Mouse (Mus musculus) forebrain, postnatal 0 days (tissue): ENCODE data around the gene Adamts4. TPM values are rescaled to one million over a fixed set of nuclear protein-coding genes. Genes with fewer than 3 reads are reported as not detected.

ENCODE experiments used
- ATAC-seq: fragments of 200-750 bp; cut with Nextera tagmentation; 2 replicates; pipeline ENCODE4 v1.8.0; 2017; ENCODE audit warnings: mild to moderate bottlenecking, moderate library complexity
- DNase-seq: peaks from one replicate; pipeline ENCODE4 v3.0.0-alpha.2; 2015
- H3K27ac ChIP-seq: fragments of 300-500 bp; sonication (generic); 2 replicates; pipeline ENCODE4 v1.5.1; 2014; ENCODE audit warnings: low read depth, mild to moderate bottlenecking, antibody characterized with exemption, low read length, moderate library complexity, mixed read lengths
- H3K27me3 ChIP-seq: fragments of 300-500 bp; sonication (generic); 2 replicates; pipeline ENCODE4 v1.6.1; 2014; ENCODE audit warnings: mild to moderate bottlenecking, low read length, mixed read lengths; ENCODE audit not compliant: insufficient read depth
- H3K36me3 ChIP-seq: fragments of 300-500 bp; sonication (generic); 2 replicates; pipeline ENCODE4 v1.6.1; 2014; ENCODE audit warnings: mild to moderate bottlenecking, moderate library complexity; ENCODE audit not compliant: insufficient read depth
- H3K4me1 ChIP-seq: fragments of 300-500 bp; sonication (generic); 2 replicates; pipeline ENCODE4 v1.6.1; 2014; ENCODE audit warnings: antibody characterized with exemption; ENCODE audit not compliant: insufficient read depth
- H3K4me2 ChIP-seq: fragments of 300-500 bp; sonication (generic); 2 replicates; pipeline ENCODE4 v1.6.1; 2014; ENCODE audit warnings: low read depth, mild to moderate bottlenecking, moderate library complexity
- H3K4me3 ChIP-seq: fragments of 300-500 bp; sonication (generic); 2 replicates; pipeline ENCODE4 v1.5.1; 2014; ENCODE audit warnings: low read depth, low read length, mixed read lengths
- H3K9ac ChIP-seq: fragments of 300-500 bp; sonication (generic); 2 replicates; pipeline ENCODE4 v1.6.1; 2014; ENCODE audit warnings: mild to moderate bottlenecking
- H3K9me3 ChIP-seq: fragments of 300-500 bp; sonication (generic); 2 replicates; pipeline ENCODE4 v1.6.1; 2016; ENCODE audit warnings: low read length
- CTCF ChIP-seq: sonication (generic); IDR thresholded peaks from 2 replicates; pipeline ENCODE4 v1.5.1; 2016; ENCODE audit warnings: antibody characterized with exemption, control low read depth, low read depth
- WGBS: fragments of 180-500 bp; shearing (Covaris S2); extraction: QIAGEN DNeasy Blood & Tissue Kit; methylation state at CpG from one replicate; pipeline ENCODE4 v1.1.7; 2014; 5-methylcytosine and 5-hydroxymethylcytosine counted together
- polyA plus RNA-seq: library from polyadenylated mRNA; unstranded; fragments of >200 nt; fragmentation: Nextera tagmentation; extraction: Ambion mirVana; gene quantifications from 2 replicates; pipeline ENCODE4 v1.2.1, GENCODE M21; 2015
- total RNA-seq: library from RNA; depleted of rRNA; stranded (reverse); fragments of >200 nt; gene quantifications from 2 replicates; pipeline ENCODE4 v1.2.3, GENCODE M21; 2014

Adamts4 gene
- total and polyA plus RNA-seq, 2 experiments from 2014 or later, result 5.6 to 5.9 TPM

DNA sequence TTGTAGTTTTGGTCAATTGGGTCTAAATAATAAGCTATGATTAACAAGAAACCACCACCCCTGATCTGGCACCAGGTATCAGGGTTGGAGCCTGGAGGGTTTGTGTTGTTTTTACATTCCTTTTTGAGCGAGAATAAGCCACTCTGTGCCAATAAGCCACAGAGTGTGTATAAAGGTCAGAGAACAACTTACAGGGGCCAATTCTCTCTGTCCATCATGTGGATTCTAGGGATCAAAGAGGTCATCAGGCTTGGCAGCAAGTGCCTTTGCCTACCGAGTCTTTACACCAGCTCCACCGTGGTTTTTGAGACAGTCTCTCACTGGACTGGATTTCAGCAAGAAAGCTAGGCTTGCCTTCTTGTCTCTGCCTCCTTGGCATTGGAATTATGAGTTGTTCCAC lies 37.4 kb upstream of the Adamts4 start:
- no peak overlapping the region for H3K4me3 ChIP-seq
- no peak for DNase-seq
- no peak overlapping the region for H3K4me2 ChIP-seq
- H3K9ac ChIP-seq, result no peak overlapping the region
- H3K27me3 ChIP-seq, result no peaks in the 10 kb centered on the region
- 60% methylated on average over 3 of the region's 3 CpGs for WGBS
- no peak for ATAC-seq
- no peaks in the 10 kb centered on the region for H3K9me3 ChIP-seq
- no peak overlapping the region for H3K27ac ChIP-seq
- no peaks in the 10 kb centered on the region for H3K4me1 ChIP-seq
- no peak for TF ChIP-seq CTCF
- no peaks in the 10 kb centered on the region for H3K36me3 ChIP-seq

DNA sequence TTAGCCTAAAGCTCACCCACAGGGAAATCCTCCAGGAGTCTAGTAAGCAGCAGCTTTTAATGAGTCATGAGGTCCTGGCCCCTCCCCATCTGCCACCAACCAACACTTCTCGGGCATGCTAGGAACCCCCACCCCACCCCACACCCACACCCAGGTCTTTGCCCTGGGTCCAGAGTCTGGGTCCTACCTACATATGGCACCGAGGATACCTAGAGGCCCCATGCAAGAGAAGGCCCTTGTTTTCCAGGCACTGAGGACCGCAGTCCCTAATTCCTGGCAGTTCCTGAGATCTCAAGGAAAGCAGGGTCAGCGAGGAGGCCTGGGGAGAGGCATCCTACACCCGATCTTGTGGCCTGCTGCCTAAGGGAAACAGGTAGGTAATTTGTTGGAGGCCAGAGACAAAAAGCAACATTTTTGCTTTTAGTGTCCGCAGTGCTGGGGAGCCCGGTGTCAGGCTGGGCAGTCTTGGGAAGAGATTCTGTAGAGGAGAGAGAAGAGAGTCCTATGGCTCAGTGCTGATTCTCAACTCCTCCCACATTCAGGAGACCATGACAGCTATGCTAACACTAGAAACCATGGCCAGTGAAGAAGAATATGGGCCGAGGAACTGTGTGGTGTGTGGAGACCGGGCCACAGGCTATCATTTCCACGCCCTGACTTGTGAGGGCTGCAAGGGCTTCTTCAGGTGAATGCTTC lies 36.3 kb upstream of the Adamts4 start, which contains the start of gene Nr1i3:
Gene Nr1i3, plus strand, starts transcription at position 170 of the 696 bp plus-strand sequence.
- Histone ChIP-seq H3K36me3 (peaks cover 10% of the 10 kb centered on the region), H3K9me3 (no peaks in the 10 kb centered on the region), H3K27ac (no peak within 1 kb of the TSS), H3K4me3 (no peak within 1 kb of the TSS), H3K27me3 (no peaks in the 10 kb centered on the region), H3K9ac (no peak within 1 kb of the TSS), H3K4me2 (no peak within 1 kb of the TSS), H3K4me1 (no peaks in the 10 kb centered on the region)
- ATAC-seq (no peak), DNase-seq (no peak)
- WGBS, result 69% methylated on average over 10 of the region's 10 CpGs
- no peak for TF ChIP-seq CTCF

DNA sequence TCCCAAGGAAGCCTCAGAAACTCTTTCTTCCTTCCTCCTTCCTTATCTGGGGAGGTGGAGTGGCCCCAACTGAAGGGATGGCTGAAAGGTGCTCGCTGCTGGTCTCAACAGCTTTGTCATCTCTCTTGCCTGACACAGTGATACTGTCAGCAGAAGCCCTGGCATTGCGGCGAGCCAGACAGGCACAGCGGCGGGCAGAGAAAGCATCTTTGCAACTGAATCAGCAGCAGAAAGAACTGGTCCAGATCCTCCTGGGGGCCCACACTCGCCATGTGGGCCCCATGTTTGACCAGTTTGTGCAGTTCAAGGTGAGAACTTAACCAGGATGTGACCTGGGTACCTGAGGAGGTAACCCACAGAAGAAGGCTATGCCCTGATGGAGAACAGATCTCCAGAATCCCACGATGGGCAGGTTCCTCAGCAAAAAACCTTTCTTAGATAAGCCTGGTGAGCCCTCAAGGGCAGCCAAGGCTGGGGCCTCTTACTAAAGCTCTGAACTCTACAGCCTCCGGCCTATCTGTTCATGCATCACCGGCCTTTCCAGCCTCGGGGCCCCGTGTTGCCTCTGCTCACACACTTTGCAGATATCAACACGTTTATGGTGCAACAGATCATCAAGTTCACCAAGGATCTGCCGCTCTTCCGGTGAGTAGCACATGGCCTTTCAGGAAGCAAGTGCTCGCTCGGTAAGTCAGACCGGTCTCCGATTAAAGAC lies 33.8 kb upstream of the Adamts4 start:
- Histone ChIP-seq H3K27me3 (no peaks in the 10 kb centered on the region), H3K4me2 (no peak overlapping the region), H3K36me3 (peaks cover 21% of the 10 kb centered on the region), H3K9ac (no peak overlapping the region), H3K9me3 (no peaks in the 10 kb centered on the region), H3K27ac (no peak overlapping the region), H3K4me3 (no peak overlapping the region), H3K4me1 (peaks cover 5% of the 10 kb centered on the region)
- ATAC-seq (no peak), DNase-seq (no peak)
- 90% methylated on average over 18 of the region's 18 CpGs for WGBS
- TF ChIP-seq CTCF, result no peak

DNA sequence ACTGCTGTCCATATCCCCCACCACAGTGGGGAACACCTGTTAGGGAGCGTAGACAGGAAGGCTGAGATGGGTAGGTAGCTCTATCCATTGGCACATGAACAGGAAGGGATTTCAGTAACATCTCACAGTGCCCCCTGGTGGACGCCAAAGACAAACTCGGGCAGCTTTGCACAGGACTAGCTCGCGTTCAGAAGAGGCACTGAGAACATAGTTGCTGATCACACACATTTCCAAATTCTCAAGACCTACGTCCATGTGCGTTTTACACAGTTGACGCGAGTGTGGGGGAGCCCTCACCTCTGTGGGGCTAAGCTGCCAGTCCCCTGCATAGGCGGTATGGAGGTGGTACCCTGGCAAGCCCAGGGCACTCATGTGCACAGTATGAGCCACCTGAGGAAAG lies 29.4 kb upstream of the Adamts4 start:
- H3K4me3 ChIP-seq, result peak overlapping the region; percentile 56; the same call in 1 of the 2 replicates
- no peak overlapping the region for H3K9ac ChIP-seq
- H3K27ac ChIP-seq, result no peak overlapping the region
- DNase-seq, result peak; percentile 91
- H3K9me3 ChIP-seq, result no peaks in the 10 kb centered on the region
- peak; percentile 28; the same call in 1 of the 2 replicates for ATAC-seq
- H3K4me2 ChIP-seq, result peak overlapping the region; percentile 83
- H3K27me3 ChIP-seq, result no peaks in the 10 kb centered on the region
- peaks cover 21% of the 10 kb centered on the region for H3K36me3 ChIP-seq
- peaks cover 9% of the 10 kb centered on the region for H3K4me1 ChIP-seq
- 11% methylated on average over 10 of the region's 10 CpGs for WGBS
- peak; percentile 93 for TF ChIP-seq CTCF

DNA sequence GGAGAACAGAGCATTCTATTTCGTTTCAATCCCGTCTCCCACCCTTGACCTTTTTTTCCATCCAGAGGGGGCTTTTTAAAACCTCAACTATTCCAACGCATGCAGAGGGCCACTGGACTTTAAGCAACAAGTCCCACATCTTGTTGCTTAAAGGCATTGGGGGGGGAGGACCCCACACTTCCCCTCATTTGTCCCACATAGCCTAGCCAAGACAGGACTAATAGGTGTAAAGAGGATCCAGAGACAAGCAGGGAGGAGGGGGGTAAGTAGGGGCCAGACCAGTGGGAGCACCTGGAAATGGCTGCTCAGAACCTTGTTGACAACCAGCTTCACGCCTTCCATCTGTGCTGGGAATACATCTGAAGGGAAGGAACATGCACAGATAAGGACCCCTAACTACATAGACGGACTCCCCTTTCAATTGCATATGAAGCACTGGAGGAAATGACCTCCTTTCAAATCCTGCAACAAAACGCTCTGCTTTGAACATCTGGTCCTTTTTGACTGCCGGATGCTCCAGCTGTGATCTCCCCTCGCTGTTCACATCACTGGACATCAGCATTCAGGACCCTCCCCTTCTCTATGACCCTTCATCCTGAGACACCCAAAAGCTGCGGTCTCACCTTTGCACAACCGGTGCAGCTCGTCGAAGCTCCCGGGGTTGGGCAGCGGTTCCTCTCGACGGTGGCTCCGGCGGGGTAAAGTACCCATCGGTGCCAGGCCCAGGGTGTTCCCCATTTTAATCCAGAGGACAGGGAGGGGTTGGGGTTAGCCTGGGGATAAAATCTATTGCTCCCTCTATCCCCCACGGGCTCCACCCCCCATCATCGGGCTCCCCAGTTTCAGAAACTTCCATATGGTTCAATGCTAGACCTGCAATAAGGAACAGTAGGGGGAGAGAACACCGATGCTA lies 28.7 kb upstream of the Adamts4 start:
- peaks cover 9% of the 10 kb centered on the region for H3K4me1 ChIP-seq
- H3K36me3 ChIP-seq, result peaks cover 21% of the 10 kb centered on the region
- 0 out of 2 replicates have a peak overlapping the region, but pooled peaks have one; percentile 35 for H3K27ac ChIP-seq
- 6% methylated on average over 22 of the region's 22 CpGs for WGBS
- no peak for TF ChIP-seq CTCF
- H3K9ac ChIP-seq, result peak overlapping the region; percentile 47
- no peaks in the 10 kb centered on the region for H3K27me3 ChIP-seq
- H3K4me3 ChIP-seq, result peak overlapping the region; percentile 56
- DNase-seq, result peak; percentile 16
- no peak for ATAC-seq
- H3K4me2 ChIP-seq, result peak overlapping the region; percentile 83
- no peaks in the 10 kb centered on the region for H3K9me3 ChIP-seq

DNA sequence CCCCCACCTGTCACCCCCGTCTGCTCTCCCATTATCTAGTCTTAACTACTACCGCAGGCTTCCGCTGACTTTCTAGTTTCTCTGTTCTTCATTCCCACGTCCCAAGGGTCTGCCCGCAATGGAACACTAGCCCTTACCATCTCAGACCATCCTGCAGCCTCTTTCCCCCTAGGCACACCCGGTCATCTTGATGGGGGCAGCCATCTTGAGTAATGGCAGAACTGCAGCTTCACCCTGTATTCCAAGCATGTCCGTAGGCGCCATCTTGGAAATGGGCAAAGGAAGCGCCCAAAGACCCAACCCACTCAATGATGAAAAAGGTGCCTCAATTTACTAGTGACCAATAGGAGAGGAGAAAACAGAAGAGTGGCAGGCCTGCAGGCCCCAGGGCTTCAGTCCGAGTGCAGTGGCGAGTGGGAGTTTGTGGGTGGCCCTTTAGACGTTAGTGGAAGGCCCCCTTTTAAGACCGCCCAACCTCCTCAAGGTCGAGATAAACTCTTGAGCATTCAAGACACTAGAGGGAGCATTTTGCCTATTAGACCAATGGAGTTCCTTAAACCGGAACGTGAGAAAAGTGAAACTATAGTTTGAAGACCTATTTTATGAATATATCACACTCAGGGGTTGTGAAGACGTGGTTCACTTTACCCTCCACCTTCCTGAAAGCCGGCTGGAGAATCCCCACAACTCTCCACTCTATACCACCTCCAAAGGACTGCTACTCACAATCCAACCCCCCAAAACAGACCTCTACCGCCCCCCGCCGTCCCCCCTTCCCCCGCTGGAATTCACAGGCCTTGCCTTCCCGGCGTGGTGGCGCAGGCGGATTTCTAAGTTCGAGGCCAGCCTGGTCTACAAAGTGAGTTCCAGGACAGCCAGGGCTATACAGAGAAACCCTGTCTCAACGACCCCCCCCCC lies 27.7 kb upstream of the Adamts4 start, which contains the start of gene Tomm40l:
Gene Tomm40l, minus strand, starts transcription at position 277 of the 918 bp plus-strand sequence.
- Histone ChIP-seq H3K27me3 (no peaks in the 10 kb centered on the region), H3K4me1 (peaks cover 9% of the 10 kb centered on the region), H3K9me3 (no peaks in the 10 kb centered on the region), H3K27ac (0 out of 2 replicates have a peak within 1 kb of the TSS, but pooled peaks have one; percentile 35), H3K4me2 (peak within 1 kb of the TSS; percentile 83), H3K9ac (peak within 1 kb of the TSS; percentile 47), H3K4me3 (peak within 1 kb of the TSS; percentile 56), H3K36me3 (peaks cover 21% of the 10 kb centered on the region)
- DNase-seq (peak; percentile 96), ATAC-seq (peak; percentile 97)
- TF ChIP-seq CTCF, result peak; percentile 70
- 3% methylated on average over 28 of the region's 28 CpGs for WGBS
